Mouse (Mus musculus) right cerebral cortex, postnatal 25 days (tissue): ENCODE data around the gene Slc34a1.

Source experiments
- DNase-seq: peaks from one replicate; pipeline ENCODE4 v3.0.0; 2022

Slc34a1 gene

GRCm38 (mm10) chr13:55444286-55444936 is 46.4 kb downstream of the Slc34a1 start:
- no peak for DNase-seq

- peak; percentile 99 for DNase-seq
These were observed 46.9 kb downstream of the Slc34a1 start, which contains the start of gene Grk6 for GRCm38 (mm10) chr13:55444937-55445315. Gene Grk6 (plus strand): TSS chr13:55445072.

GRCm38 (mm10) chr13:55445361-55446091 is 47.5 kb downstream of the Slc34a1 start:
- DNase-seq = no peak

- no peak for DNase-seq
These were observed 48.6 kb downstream of the Slc34a1 start for GRCm38 (mm10) chr13:55446483-55447105.

DNA sequence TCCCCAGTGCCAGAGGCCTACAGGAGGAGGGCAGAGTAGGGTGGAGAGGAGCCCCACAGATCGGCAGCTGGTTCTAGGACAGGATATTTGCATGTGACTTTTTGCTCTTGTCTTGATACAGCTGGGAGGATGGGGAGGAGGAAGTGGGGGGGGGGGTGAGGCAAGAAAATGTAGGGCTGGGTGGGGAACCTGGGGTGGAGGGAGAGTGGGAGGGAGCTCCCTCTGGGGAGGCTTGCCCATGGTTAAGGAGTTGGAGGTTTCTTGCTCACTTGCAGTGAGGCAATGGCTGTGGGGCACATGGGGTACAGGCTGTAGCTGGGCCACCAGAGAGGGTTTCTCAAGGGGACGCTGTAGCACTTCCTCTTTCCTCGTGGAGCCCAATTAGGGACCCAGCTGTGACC is 49.6 kb downstream of the Slc34a1 start:
- no peak for DNase-seq

DNA sequence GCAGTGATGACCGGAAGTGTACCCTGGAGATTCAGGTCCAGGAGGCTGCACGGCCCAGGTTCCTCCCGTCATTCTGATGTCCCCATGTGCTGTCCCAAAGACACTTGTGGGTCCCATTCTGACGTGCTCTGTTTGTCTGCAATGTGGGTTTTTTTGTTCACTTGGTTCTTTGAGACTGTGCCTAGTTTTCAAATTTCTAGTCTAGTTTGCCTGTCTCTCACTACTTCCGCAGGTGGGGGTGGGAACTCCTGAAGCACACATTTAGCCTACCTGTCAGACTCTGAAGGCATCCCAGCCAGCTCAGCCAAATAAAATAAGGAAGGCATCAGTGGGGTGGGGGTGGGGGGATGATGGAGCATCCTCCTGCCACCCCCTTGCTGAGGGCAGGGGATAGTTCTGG is 50.1 kb downstream of the Slc34a1 start:
- DNase-seq = no peak

- no peak for DNase-seq
These were observed 51.2 kb downstream of the Slc34a1 start for GRCm38 (mm10) chr13:55449205-55449604.

- no peak for DNase-seq
These were observed 51.9 kb downstream of the Slc34a1 start for GRCm38 (mm10) chr13:55449679-55450441.

GRCm38 (mm10) chr13:55450511-55450980 is 52.6 kb downstream of the Slc34a1 start:
- peak; percentile 40 for DNase-seq

- no peak for DNase-seq
These were observed 53.3 kb downstream of the Slc34a1 start for GRCm38 (mm10) chr13:55451296-55451695.

DNA sequence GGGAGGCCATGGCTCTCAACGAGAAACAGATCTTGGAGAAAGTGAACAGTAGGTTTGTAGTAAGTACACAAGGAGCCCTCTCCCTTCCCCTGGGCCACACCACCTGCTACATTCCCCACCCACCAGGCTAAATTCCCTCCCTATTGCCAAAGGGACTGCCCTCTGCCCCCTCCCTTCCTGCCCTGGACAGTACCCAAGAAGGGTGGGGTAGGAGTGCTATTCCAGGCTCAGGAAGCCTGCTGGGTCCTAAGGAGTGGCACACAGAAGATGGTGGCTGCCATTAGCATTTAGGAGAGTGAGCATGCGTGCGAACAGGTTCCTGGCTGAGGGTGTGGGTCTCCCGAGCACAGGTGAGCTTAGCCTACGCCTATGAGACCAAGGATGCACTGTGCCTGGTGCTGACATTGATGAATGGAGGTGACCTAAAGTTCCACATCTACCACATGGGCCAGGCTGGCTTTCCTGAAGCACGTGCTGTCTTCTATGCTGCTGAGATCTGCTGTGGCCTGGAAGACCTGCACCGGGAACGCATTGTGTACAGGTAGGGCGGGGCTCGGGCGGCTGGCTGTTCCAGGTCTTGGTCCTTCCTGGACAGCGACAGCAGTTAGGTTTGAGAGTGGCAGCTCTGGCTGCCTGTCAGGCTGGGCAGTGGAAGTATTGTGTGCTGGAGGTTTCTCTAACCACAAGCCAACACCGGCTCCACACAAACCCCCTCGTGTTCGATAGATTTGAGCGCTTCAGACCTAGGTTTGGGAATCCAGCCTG is 54.0 kb downstream of the Slc34a1 start:
- no peak for DNase-seq

- no peak for DNase-seq
These were observed 65.0 kb downstream of the Slc34a1 start for GRCm38 (mm10) chr13:55462965-55463364.

DNA sequence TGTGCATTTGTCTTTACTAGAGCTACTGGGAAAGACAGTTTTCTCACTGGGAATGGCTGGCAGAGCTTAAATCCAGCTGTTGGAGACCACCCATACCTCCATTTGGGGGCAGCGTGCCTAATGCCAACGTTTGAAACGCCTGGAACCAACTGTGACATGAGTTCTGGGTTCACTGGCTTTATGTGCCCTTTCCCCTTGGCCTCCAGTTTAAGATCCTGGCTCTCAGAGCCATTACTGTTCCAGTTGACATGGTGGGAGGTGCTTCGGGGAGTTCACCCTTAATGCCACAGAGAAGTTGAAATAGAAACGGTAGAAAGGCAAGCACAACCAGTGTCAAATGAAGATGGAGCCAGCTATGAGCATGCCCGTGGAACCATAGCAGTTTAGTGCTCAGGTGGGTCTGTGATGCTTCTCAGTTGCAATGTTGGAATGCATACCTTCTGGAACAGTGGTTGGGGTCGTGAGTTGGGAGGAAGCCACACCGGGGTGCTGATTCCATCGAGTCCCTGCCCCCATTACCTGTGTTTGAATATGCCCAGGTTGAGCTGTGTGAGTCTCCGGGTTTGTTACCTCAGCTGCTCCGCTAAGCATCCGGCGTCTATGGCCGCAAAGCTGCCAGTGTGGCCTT is 65.5 kb downstream of the Slc34a1 start:
- no peak for DNase-seq

DNA sequence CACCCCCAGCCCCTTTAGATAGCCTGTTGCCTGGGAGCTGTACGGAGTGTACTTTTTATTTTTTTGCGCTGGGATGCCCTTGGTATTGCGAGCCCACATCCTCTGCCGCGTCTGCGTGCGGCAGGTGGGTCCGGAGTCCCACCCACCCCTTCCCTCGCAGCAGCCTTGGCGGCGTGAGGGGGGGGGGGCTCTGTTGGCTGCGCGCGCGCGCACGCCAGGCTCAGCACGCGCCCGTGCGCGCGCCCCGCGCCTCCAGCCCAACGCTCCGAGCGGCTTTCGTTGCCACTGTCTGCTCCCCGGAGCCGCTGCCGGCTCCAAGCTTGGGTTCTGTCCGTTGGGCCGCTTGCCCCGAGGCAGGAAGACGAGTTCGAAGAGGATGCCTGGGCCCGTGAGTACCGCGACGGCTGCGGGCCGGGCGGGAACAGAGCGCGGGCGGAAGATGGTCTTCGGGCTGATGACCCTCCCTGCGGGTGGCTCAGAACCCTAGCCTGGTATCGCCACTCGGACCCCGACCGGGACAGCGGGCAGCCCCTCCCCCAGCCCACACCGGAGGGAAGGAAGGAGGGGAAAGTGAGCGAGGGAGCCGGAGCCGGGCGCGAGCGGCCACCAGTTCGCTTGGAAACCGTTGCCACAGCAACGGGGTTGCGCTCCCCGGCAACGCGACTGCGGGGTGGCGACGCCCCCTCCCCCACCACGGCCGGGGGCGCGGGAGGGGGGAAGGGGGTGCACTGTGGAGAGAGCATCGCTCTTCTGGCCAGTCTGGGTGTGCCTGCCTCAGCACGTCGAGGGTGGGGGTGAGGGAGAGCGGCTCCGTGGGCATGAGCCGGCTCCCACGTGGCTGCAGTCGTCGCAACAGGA is 66.3 kb downstream of the Slc34a1 start, which contains the start of gene Prr7:
Prr7 (plus strand) TSS at position 241 of the 858 bp plus-strand sequence.
- peak; percentile 77 for DNase-seq

GRCm38 (mm10) chr13:55465184-55465583 is 67.2 kb downstream of the Slc34a1 start:
- peak; percentile 33 for DNase-seq
